Mouse (Mus musculus): Measurements from ENCODE around the gene 1700012A03Rik. TPM values are rescaled to one million over a fixed set of nuclear protein-coding genes. Genes with fewer than 3 reads are reported as not detected.

Gene 1700012A03Rik
- total RNA-seq (2022): not detected

DNA sequence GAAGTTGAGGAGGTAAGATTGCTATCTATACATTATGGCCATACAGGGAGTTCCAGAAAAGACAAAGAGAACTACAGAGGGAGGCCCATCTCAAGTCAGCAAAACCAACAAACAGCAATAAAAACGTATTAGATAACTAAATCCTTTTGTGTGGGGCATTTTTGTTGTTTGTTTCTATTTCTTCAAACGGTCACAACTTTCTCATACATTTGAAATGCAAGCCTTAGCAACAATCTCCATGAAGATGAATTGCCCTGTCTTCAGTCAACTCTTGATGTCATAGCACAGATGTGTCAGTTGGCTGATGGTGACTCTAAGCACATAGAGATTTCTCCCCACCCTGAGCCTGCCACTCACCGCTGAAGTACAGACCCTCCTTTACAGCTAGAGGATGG is at the start of gene 1700012A03Rik:
Gene 1700012A03Rik, plus strand, starts transcription at position 296 of the 395 bp plus-strand sequence.
- no peak for DNase-seq (ENCODE audit: low spot score in 2 of 2)

- no peak for DNase-seq (ENCODE audit: low spot score in 2 of 2)
Observed at GRCm38 (mm10) chr6:32004228-32004627, 45.8 kb upstream of the 1700012A03Rik start.

- DNase-seq (ENCODE audit: low spot score in 2 of 2): no peak
Observed at GRCm38 (mm10) chr6:32005914-32006313, 44.1 kb upstream of the 1700012A03Rik start.

- no peak for DNase-seq (ENCODE audit: low spot score in 2 of 2)
Observed at GRCm38 (mm10) chr6:32006382-32006781, 43.7 kb upstream of the 1700012A03Rik start.

DNA sequence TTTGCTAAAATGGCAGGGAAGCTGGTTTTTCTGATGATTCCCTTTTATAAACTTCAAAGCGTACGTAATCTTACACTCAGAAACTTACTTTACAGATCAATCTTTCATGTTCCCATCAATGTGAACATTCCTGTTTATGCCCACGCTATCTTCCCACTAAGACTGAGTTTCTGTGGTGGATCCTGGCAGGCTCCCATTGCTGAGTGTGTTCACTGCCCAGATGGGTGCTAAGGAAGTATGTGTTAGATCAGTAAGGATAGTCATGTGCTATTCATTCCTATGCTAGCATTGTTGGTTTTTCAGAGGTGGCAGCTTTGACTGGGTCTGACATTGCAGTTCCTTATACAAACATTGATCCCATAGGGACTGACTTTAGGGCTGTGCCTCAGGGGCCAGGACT is 42.7 kb upstream of the 1700012A03Rik start:
- peak; percentile 39 to 59 for DNase-seq (ENCODE audit: low spot score in 2 of 2)

- no peak for DNase-seq (ENCODE audit: low spot score in 2 of 2)
Observed at GRCm38 (mm10) chr6:32016841-32017240, 33.2 kb upstream of the 1700012A03Rik start.

DNA sequence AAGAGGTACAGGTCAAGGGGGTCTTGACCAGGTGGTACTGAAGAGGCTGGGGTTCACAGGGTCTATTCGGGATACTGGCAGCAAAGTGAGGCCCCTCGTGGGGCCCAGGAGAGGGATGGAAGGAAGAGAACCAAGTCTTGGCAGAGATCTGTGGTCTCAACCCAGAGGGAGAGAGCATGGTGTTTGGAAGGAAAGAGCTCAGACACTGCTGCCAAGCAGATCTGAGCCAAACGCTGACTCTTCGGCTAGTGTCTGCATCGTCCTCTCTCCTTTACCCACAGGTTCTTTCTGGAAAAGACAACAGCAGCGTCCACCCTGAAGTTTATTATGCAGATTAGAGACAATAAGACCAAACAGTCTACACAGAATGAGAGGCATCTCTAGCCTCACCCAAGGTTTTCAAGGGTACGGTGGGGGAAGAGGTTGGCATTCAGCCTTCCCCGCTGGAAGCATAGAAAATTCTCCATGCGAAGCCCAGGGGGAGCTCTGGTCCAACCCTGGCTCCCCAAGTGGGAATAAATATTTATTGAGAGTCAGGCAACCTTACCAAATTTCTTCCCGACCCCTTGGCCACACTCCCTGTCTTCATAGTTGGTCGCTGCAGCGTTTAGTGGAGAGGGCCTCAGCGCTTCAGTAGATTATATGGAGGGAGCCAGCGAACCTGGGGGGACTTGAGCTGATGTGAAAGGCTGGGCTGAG is 32.5 kb upstream of the 1700012A03Rik start:
- DNase-seq (ENCODE audit: low spot score in 2 of 2): no peak

DNA sequence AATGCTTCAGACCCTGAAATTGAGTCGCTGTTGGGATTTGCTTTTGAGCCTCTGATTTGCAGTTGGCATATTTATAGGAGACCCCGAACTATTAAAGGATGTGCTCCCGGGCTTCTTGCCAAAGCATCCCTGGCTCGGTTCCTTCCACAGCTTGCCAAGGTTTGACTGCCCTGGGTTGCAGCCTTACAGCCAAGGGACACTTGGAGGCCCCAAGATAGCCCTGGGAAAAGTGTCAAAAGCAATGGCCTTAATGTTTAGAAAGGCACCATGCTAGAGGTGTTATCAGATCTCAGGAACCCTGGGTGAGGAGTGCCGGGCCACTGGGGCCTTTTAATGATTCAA is 32.0 kb upstream of the 1700012A03Rik start:
- peak in 1 of 2 experiments; percentile 24 for DNase-seq (ENCODE audit: low spot score in 2 of 2)

GRCm38 (mm10) chr6:32021853-32022536 is 28.1 kb upstream of the 1700012A03Rik start:
- DNase-seq (ENCODE audit: low spot score in 2 of 2): no peak

DNA sequence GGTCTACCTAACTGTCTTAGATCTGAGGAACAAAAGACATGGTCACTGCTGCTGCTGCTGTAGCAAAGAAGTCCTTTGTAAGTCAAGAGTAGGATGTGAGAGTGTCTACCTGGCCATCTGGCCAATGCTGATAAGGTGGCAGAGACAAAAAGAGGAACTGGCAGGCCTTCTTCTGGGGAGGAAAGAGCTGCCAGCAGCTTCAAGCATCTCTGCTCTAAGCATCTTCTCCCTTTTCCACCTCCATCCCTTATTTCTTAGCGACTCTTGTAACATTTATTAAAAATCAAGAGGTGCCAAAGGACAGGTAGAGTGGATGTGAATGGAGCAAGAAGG is 27.5 kb upstream of the 1700012A03Rik start:
- DNase-seq (ENCODE audit: low spot score in 2 of 2): no peak

DNA sequence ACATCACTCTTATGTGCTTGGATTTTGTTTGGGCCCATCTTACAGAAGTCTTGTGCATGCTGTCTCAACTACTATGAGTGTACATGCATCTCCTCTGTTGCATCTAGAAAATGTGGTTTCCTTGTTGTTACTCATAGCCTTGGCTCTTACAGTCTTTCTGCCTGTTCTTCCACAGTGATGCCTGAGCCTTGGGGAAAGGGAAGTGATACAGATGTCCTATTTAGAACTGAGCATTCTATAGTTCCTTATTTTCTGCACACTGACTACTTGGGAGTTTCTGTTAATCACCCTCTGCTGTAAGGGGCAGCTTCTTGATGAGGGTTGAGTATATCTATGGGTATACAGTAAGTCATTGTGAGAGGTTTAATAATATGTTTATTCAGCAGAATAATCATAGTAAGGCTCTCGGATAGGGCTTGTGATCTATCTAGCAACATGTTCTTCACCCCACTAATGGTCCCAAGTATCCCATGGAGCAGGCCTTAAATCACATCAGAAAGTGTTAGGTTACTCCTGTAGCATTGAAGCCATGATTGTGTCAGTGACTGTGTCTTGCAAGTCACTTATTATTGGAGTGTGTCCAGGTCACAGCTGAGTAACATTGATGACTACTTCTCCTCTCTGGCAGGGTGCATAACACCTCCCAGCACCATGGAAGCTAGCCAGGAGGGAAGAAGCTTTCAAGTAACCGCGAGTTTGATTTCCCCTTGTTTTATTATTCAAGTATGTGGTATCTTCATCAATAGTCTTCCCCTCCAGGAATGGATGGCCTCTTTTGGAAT is 21.6 kb upstream of the 1700012A03Rik start:
- DNase-seq (ENCODE audit: low spot score in 2 of 2): no peak

DNA sequence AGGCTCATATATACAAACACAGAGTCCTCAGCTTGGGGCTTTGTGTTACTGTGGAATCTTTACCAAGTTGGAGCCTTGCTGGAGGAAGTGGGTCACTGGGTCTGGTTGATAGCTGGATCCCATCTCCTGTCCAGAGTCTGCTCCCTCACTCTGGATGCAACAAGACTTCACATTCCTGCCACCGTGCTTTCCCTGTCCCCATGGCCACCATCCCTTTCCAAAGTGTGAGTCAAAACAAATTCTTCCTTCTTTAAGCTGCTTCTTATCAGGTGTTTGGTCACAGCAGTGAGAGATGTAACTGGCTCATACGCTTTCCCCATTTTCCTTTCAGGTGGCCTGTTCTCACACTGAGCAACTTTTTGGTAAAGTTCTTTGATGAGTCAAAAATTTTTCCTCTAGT is 15.8 kb upstream of the 1700012A03Rik start:
- no peak for DNase-seq (ENCODE audit: low spot score in 2 of 2)

- peak; percentile 48 to 70 for DNase-seq (ENCODE audit: low spot score in 2 of 2)
Observed at GRCm38 (mm10) chr6:32045344-32045743, 4.7 kb upstream of the 1700012A03Rik start.

- DNase-seq (ENCODE audit: low spot score in 2 of 2): no peak
Observed at GRCm38 (mm10) chr6:32049256-32049950, 643 bp upstream of the 1700012A03Rik start.

- DNase-seq (ENCODE audit: low spot score in 2 of 2): no peak
Observed at GRCm38 (mm10) chr6:32052135-32052915, 2.3 kb downstream of the 1700012A03Rik start.

GRCm38 (mm10) chr6:32056525-32056924 is 6.5 kb downstream of the 1700012A03Rik start:
- no peak for DNase-seq (ENCODE audit: low spot score in 2 of 2)

DNA sequence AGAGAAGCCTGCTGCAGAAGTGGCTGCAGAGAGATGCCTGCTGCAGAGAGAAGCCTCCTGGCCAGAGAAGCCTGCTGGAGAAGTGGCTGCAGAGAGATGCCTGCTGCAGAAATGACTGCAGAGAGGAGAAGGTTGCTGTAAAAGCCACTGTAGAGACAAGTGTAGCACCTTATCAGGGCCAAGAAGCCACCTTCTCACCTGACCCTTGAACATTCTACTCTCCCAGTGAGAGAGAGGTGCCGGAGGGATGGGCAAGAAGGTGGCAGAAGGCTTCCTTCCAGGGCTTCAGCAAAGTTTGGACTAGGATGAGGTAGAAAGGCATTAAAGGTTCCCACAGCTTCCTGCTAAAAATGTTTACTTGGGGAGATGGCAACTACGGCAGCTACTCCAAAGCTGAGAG is 8.5 kb downstream of the 1700012A03Rik start:
- DNase-seq (ENCODE audit: low spot score in 2 of 2): no peak

DNA sequence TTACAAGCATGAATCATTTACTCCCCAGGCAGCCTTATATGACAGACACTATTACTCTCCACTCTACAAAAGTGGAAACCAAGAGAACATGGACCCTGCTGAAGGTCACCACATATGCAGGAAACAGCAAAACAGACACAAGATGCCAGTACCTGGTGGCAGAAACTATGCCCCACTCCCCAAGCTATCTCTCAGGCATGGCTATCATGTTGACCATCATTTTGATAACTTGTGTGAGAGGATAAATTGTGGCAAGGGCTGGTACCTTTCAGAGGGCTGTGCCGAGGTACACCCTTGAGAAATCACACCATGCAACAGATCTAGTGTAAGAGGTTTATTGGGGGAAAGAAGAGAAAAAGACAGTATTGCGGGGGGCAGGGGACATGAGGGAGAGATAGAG is 10.6 kb downstream of the 1700012A03Rik start:
- no peak for DNase-seq (ENCODE audit: low spot score in 2 of 2)

DNA sequence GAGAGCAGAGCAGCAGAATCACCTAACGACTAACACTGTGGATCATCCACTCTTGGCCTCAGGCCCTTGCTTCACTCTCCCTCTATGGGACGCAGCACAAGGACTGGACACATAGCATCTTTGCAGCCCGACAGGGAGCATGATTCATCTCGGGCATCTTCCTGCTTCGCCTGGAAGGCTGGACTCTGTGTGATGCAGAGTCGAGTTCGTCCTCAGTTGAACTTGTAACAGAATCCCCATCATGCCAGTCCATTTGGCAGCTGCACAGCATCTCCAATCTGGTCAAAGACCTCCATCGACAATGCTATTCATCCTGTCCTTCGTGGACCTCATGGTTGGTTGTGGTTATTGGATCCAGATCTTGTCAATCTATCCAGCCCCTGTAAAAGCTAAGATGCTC is 11.2 kb downstream of the 1700012A03Rik start:
- no peak for DNase-seq (ENCODE audit: low spot score in 2 of 2)

GRCm38 (mm10) chr6:32065789-32066510 is 15.9 kb downstream of the 1700012A03Rik start:
- no peak for DNase-seq (ENCODE audit: low spot score in 2 of 2)
